Mouse (Mus musculus) forebrain, postnatal 0 days (tissue): Measurements from ENCODE around the gene E030025P04Rik. TPM values are rescaled to one million over a fixed set of nuclear protein-coding genes. Genes with fewer than 3 reads are reported as not detected.

Experiments
- ATAC-seq: fragments of 200-750 bp; cut with Nextera tagmentation; 2 replicates; pipeline ENCODE4 v1.8.0; 2017; ENCODE audit warnings: mild to moderate bottlenecking, moderate library complexity
- DNase-seq: peaks from one replicate; pipeline ENCODE4 v3.0.0-alpha.2; 2015
- H3K27ac ChIP-seq: fragments of 300-500 bp; sonication (generic); 2 replicates; pipeline ENCODE4 v1.5.1; 2014; ENCODE audit warnings: low read depth, mild to moderate bottlenecking, antibody characterized with exemption, low read length, moderate library complexity, mixed read lengths
- H3K27me3 ChIP-seq: fragments of 300-500 bp; sonication (generic); 2 replicates; pipeline ENCODE4 v1.6.1; 2014; ENCODE audit warnings: mild to moderate bottlenecking, low read length, mixed read lengths; ENCODE audit not compliant: insufficient read depth
- H3K36me3 ChIP-seq: fragments of 300-500 bp; sonication (generic); 2 replicates; pipeline ENCODE4 v1.6.1; 2014; ENCODE audit warnings: mild to moderate bottlenecking, moderate library complexity; ENCODE audit not compliant: insufficient read depth
- H3K4me1 ChIP-seq: fragments of 300-500 bp; sonication (generic); 2 replicates; pipeline ENCODE4 v1.6.1; 2014; ENCODE audit warnings: antibody characterized with exemption; ENCODE audit not compliant: insufficient read depth
- H3K4me2 ChIP-seq: fragments of 300-500 bp; sonication (generic); 2 replicates; pipeline ENCODE4 v1.6.1; 2014; ENCODE audit warnings: low read depth, mild to moderate bottlenecking, moderate library complexity
- H3K4me3 ChIP-seq: fragments of 300-500 bp; sonication (generic); 2 replicates; pipeline ENCODE4 v1.5.1; 2014; ENCODE audit warnings: low read depth, low read length, mixed read lengths
- H3K9ac ChIP-seq: fragments of 300-500 bp; sonication (generic); 2 replicates; pipeline ENCODE4 v1.6.1; 2014; ENCODE audit warnings: mild to moderate bottlenecking
- H3K9me3 ChIP-seq: fragments of 300-500 bp; sonication (generic); 2 replicates; pipeline ENCODE4 v1.6.1; 2016; ENCODE audit warnings: low read length
- CTCF ChIP-seq: sonication (generic); IDR thresholded peaks from 2 replicates; pipeline ENCODE4 v1.5.1; 2016; ENCODE audit warnings: antibody characterized with exemption, control low read depth, low read depth
- WGBS: fragments of 180-500 bp; shearing (Covaris S2); extraction: QIAGEN DNeasy Blood & Tissue Kit; methylation state at CpG from one replicate; pipeline ENCODE4 v1.1.7; 2014; 5-methylcytosine and 5-hydroxymethylcytosine counted together
- polyA plus RNA-seq: library from polyadenylated mRNA; unstranded; fragments of >200 nt; fragmentation: Nextera tagmentation; extraction: Ambion mirVana; gene quantifications from 2 replicates; pipeline ENCODE4 v1.2.1, GENCODE M21; 2015
- total RNA-seq: library from RNA; depleted of rRNA; stranded (reverse); fragments of >200 nt; gene quantifications from 2 replicates; pipeline ENCODE4 v1.2.3, GENCODE M21; 2014

E030025P04Rik gene
- total and polyA plus RNA-seq, 2 experiments from 2014 or later, result not detected

DNA sequence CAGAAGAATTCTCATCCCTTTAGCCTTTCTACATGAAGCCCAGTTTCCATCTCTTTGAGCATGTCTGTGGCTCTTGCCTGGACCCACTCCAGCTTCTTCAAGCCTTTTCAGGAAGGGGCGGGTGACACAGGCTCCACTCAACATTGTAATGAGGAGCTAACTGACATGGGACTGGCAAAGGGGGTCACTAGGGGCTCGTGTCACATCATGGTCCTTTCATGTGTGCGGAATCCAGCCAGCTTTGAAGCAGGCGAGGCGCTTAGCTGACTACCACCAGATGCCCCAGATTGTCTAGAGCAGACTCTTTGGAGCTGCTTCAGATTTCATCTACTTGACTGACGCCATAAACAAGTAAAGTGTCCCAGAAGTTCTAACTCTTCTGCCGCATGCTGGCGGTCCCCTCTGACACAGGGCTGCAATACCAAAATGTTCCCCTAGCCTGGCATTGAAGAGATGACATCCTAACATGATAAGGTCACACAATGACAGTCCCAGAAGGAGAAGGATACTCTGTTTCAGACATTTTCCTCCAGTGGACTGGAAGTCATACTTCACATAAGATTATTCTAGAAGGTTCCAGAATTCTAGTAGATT is 31.3 kb upstream of the E030025P04Rik start:
- no peak for ATAC-seq
- WGBS, result 86% methylated on average over 8 of the region's 8 CpGs
- H3K4me1 ChIP-seq, result no peaks in the 10 kb centered on the region
- no peak overlapping the region for H3K27ac ChIP-seq
- H3K27me3 ChIP-seq, result no peaks in the 10 kb centered on the region
- no peaks in the 10 kb centered on the region for H3K36me3 ChIP-seq
- DNase-seq, result no peak
- H3K4me3 ChIP-seq, result no peak overlapping the region
- TF ChIP-seq CTCF, result no peak
- no peak overlapping the region for H3K4me2 ChIP-seq
- H3K9me3 ChIP-seq, result no peaks in the 10 kb centered on the region
- no peak overlapping the region for H3K9ac ChIP-seq

- Histone ChIP-seq H3K9ac (no peak overlapping the region), H3K4me3 (no peak overlapping the region), H3K4me1 (no peaks in the 10 kb centered on the region), H3K9me3 (no peaks in the 10 kb centered on the region), H3K36me3 (no peaks in the 10 kb centered on the region), H3K4me2 (no peak overlapping the region), H3K27me3 (no peaks in the 10 kb centered on the region), H3K27ac (no peak overlapping the region)
- DNase-seq (no peak), ATAC-seq (no peak)
- 0 out of 2 replicates have a peak, but pooled peaks have one; percentile 24 for TF ChIP-seq CTCF
- WGBS, result 92% methylated on average over 1 of the region's 1 CpGs
These were observed 28.1 kb upstream of the E030025P04Rik start for GRCm38 (mm10) chr11:109172224-109172623.

DNA sequence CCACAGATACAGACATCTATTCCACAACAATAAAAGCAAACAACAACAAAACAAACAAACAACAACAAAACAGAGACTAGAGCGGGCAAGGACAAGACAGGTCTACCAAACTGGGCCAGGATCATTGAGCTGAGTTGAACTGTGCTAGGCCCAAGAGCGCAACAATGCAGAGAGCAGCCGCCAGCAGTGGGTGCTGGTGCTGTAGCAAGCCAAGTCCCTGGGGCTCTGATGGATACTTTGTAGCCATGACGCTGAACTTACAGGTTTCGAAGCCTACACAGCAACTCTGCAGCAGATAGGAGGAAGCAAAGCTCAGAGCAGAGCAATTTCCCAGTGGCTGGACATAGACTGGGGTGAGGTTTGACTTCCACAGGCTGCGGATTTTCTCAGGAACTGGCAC is 26.6 kb upstream of the E030025P04Rik start:
- no peak overlapping the region for H3K4me3 ChIP-seq
- no peaks in the 10 kb centered on the region for H3K36me3 ChIP-seq
- no peaks in the 10 kb centered on the region for H3K9me3 ChIP-seq
- 93% methylated on average over 6 of the region's 6 CpGs for WGBS
- no peak for TF ChIP-seq CTCF
- no peak for DNase-seq
- no peaks in the 10 kb centered on the region for H3K27me3 ChIP-seq
- no peak for ATAC-seq
- no peak overlapping the region for H3K9ac ChIP-seq
- no peaks in the 10 kb centered on the region for H3K4me1 ChIP-seq
- H3K4me2 ChIP-seq, result no peak overlapping the region
- no peak overlapping the region for H3K27ac ChIP-seq

- TF ChIP-seq CTCF, result no peak
- 61% methylated on average over 5 of the region's 5 CpGs for WGBS
- Histone ChIP-seq H3K27me3 (no peaks in the 10 kb centered on the region), H3K27ac (no peak overlapping the region), H3K4me1 (no peaks in the 10 kb centered on the region), H3K4me3 (no peak overlapping the region), H3K4me2 (no peak overlapping the region), H3K9ac (no peak overlapping the region), H3K36me3 (no peaks in the 10 kb centered on the region), H3K9me3 (no peaks in the 10 kb centered on the region)
- ATAC-seq (no peak), DNase-seq (no peak)
These were observed 13.5 kb upstream of the E030025P04Rik start for GRCm38 (mm10) chr11:109157694-109158093.

GRCm38 (mm10) chr11:109144890-109145341 is 747 bp upstream of the E030025P04Rik start:
- WGBS, result 83% methylated on average over 7 of the region's 7 CpGs

GRCm38 (mm10) chr11:109126482-109126881 is 17.7 kb downstream of the E030025P04Rik start:
- TF ChIP-seq CTCF, result no peak
- Histone ChIP-seq H3K27me3 (no peaks in the 10 kb centered on the region), H3K36me3 (no peaks in the 10 kb centered on the region), H3K4me2 (no peak overlapping the region), H3K4me3 (no peak overlapping the region), H3K9ac (no peak overlapping the region), H3K27ac (no peak overlapping the region), H3K4me1 (no peaks in the 10 kb centered on the region), H3K9me3 (no peaks in the 10 kb centered on the region)
- DNase-seq (no peak), ATAC-seq (no peak)
- WGBS, result 75% methylated on average over 7 of the region's 7 CpGs

More at GRCm38 (mm10) chr11:109144890-109145341, 747 bp upstream of the E030025P04Rik start:
- H3K9me3 ChIP-seq, result no peaks in the 10 kb centered on the region
- ATAC-seq, result no peak
- no peak for TF ChIP-seq CTCF
- H3K4me2 ChIP-seq, result no peak overlapping the region
- H3K9ac ChIP-seq, result no peak overlapping the region
- H3K27me3 ChIP-seq, result no peaks in the 10 kb centered on the region
- H3K36me3 ChIP-seq, result no peaks in the 10 kb centered on the region
- no peak for DNase-seq
- no peak overlapping the region for H3K27ac ChIP-seq
- H3K4me1 ChIP-seq, result no peaks in the 10 kb centered on the region
- no peak overlapping the region for H3K4me3 ChIP-seq

- H3K9ac ChIP-seq, result no peak overlapping the region
- DNase-seq, result peak; percentile 22
- no peak for ATAC-seq
- WGBS, result 60% methylated on average over 5 of the region's 5 CpGs
- H3K4me2 ChIP-seq, result no peak overlapping the region
- H3K27me3 ChIP-seq, result no peaks in the 10 kb centered on the region
- no peak overlapping the region for H3K27ac ChIP-seq
- no peaks in the 10 kb centered on the region for H3K4me1 ChIP-seq
- no peak overlapping the region for H3K4me3 ChIP-seq
- no peaks in the 10 kb centered on the region for H3K36me3 ChIP-seq
- H3K9me3 ChIP-seq, result no peaks in the 10 kb centered on the region
- no peak for TF ChIP-seq CTCF
These were observed 18.7 kb downstream of the E030025P04Rik start for GRCm38 (mm10) chr11:109125451-109125850.
